11 mouse cellular contexts compared by ENCODE assay signal in the genomic region with DNA sequence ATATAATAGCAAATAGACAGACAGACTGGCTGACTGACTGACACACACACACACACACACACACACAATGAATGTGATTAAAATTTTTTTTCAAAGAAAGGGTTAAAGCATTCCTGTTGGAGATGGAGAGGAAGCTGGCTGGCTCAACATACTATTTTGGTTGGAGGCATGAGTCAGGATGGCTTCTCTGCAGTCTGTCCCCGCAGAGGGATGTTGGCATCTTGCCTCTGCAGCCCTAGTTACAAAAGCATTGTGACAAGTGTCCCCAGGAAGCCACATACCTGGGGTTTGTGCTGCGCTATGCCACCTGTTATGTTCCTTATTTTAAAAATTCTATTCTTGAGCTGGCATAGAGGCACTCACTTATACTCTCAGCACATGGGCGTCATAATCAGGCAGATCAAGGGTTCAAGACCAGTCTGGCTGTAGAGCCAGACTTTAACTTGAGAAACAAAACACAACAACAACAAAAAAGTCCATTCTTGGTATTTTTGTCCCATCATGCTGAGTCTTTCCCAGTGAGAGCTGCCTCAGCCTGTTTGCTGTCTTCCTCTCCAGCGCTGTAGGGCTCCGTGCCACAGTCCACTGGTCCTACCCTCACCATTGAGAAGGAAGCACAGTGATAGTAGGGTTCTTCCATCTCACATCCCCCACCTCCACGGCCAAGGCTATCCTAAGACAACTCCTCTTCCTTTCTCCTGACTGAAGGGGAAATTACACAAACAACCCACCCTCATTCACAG. TPM values are rescaled to one million over a fixed set of nuclear protein-coding genes. Genes with fewer than 3 reads are reported as not detected.
DNase-seq lines count a peak whose midpoint lies in the region; ATAC-seq and TF ChIP-seq lines count a peak whose summit lies in the region.
"Had no signal": no experiment of that assay in that cellular context is flagged by ENCODE, and none has a peak within 500 bp of the region (broad histone marks: within the 10 kb centered on the region; RNA-seq: fewer than 3 reads in every experiment).

No protein-coding gene starts in this region.

- ATAC-seq in erythroblast, adult 5-6 weeks (replicated peaks; ENCODE audit: low FRiP score, poor library complexity, severe bottlenecking), result no peak

- H3K36me3 ChIP-seq in thymus, adult 2 months (ENCODE audit: control insufficient read depth, insufficient read depth, low read length), result no peaks in the 10 kb centered on the region

- no peak overlapping the region for H3K27ac ChIP-seq in thymus, adult 2 months (ENCODE audit: control insufficient read depth, insufficient read depth, low read length)
- H3K27ac ChIP-seq: heart, adult 2 months had no signal

- peak; percentile 20 for DNase-seq in lung, postnatal 14 days
- DNase-seq in lung, postnatal 25 days (ENCODE audit: low spot score), result no peak
- DNase-seq in cerebellum, postnatal 14 days, result peak; percentile 95 to 97
- DNase-seq in left cerebral cortex, adult 11 months (ENCODE audit: low spot score), result peak; percentile 50
- peak; percentile 81 to 83 for DNase-seq in right cerebral cortex, postnatal 36 days (ENCODE audit: low spot score in 2 of 2)
- DNase-seq in thymus, postnatal 10 days (ENCODE audit: low spot score in 2 of 2), result no peak
- no peak for DNase-seq in thymus, adult 2 months
- DNase-seq: kidney, postnatal 4 days; lung, embryonic 14.5 days had no signal

- H3K27me3 ChIP-seq in thymus, adult 2 months (ENCODE audit: control insufficient read depth, insufficient read depth, low read length), result no peaks in the 10 kb centered on the region

- peaks cover 5% of the 10 kb centered on the region for H3K4me1 ChIP-seq in thymus, adult 2 months (replicated peaks; ENCODE audit: control insufficient read depth, insufficient read depth, low read length)

- WGBS in thymus, adult 2 months, result 45% methylated on average over 6 of the region's 6 CpGs

- no peak for TF ChIP-seq POLR2A in thymus, adult 2 months (IDR thresholded peaks at IDR 0.05; ENCODE audit: control insufficient read depth, extremely low read depth, insufficient read depth, low read length, poor library complexity)

- no peak for TF ChIP-seq CTCF in thymus, adult 2 months (IDR thresholded peaks at IDR 0.05; ENCODE audit: borderline replicate concordance, control insufficient read depth, extremely low read depth, insufficient read depth, low read length, poor library complexity)

- no peak overlapping the region for H3K4me3 ChIP-seq in thymus, adult 2 months (ENCODE audit: control insufficient read depth, insufficient read depth, low read length)
- H3K4me3 ChIP-seq: heart, adult 2 months had no signal

RNA-seq across cellular contexts. Expression of gene Nmnat2, which starts 45.9 kb away (rescaled TPM):
- not detected in 2 replicates for total RNA-seq in erythroblast, adult 5-6 weeks (2015; ENCODE audit: low replicate concordance)
- total RNA-seq in erythroblast, adult 5-6 weeks (2017; ENCODE audit: low replicate concordance), result 0.14 TPM in 1 of 2 replicates, not detected in the other
- 0.66 and 1.1 TPM in 2 replicates for polyA plus RNA-seq in thymus, adult 2 months (2012; rRNA removed)

Comparison
In these comparisons a context has a peak if more than half of its experiments do, and no peak if none do; other contexts are left out.
1. DNase-seq: peak in lung, postnatal 14 days (single experiment), cerebellum, postnatal 14 days (2 of 2), left cerebral cortex, adult 11 months (single experiment) and right cerebral cortex, postnatal 36 days (2 of 2); none in lung, postnatal 25 days (single experiment), thymus, postnatal 10 days (0 of 2) and thymus, adult 2 months (single experiment).